Mouse (Mus musculus) intestine, embryonic 16.5 days (tissue): ENCODE results near the gene Kcnk4. TPM values are rescaled to one million over a fixed set of nuclear protein-coding genes. Genes with fewer than 3 reads are reported as not detected.
A peak's percentile ranks its signal among the peaks of the same experiment; 100 is the strongest.
"Not testable (repeated sequence)": the region's sequence is repeated elsewhere in the genome, so short reads cannot be mapped to it uniquely, and the experiment has no call there.

ENCODE experiments used
- ATAC-seq: fragments of 200-750 bp; cut with Nextera tagmentation; 2 replicates; pipeline ENCODE4 v1.8.0; 2017; ENCODE audit warnings: moderate TSS enrichment, moderate library complexity
- H3K27ac ChIP-seq: fragments of 300-500 bp; sonication (generic); 2 replicates; pipeline ENCODE4 v1.5.1; 2014; ENCODE audit warnings: mild to moderate bottlenecking, low read length
- H3K27me3 ChIP-seq: fragments of 300-500 bp; sonication (generic); replicated peaks from 2 replicates; pipeline ENCODE4 v1.6.1; 2014; ENCODE audit warnings: low read length, control low read depth, mixed read lengths; ENCODE audit not compliant: control insufficient read depth, insufficient read depth
- H3K36me3 ChIP-seq: fragments of 300-500 bp; sonication (generic); 2 replicates; pipeline ENCODE4 v1.6.1; 2014; ENCODE audit warnings: low read length, control low read depth; ENCODE audit not compliant: control insufficient read depth, insufficient read depth
- H3K4me1 ChIP-seq: fragments of 300-500 bp; sonication (generic); 2 replicates; pipeline ENCODE4 v1.6.1; 2014; ENCODE audit warnings: low read length, control low read depth, mixed read lengths; ENCODE audit not compliant: control insufficient read depth, insufficient read depth
- H3K4me2 ChIP-seq: fragments of 300-500 bp; sonication (generic); 2 replicates; pipeline ENCODE4 v1.6.1; 2014; ENCODE audit warnings: low read depth, low read length, control low read depth
- H3K4me3 ChIP-seq: fragments of 300-500 bp; sonication (generic); 2 replicates; pipeline ENCODE4 v1.5.1; 2014; ENCODE audit warnings: mild to moderate bottlenecking, low read length
- H3K9ac ChIP-seq: fragments of 300-500 bp; sonication (generic); 2 replicates; pipeline ENCODE4 v1.6.1; 2014; ENCODE audit warnings: low read depth, low read length
- H3K9me3 ChIP-seq: fragments of 300-500 bp; sonication (generic); 2 replicates; pipeline ENCODE4 v1.6.1; 2016; ENCODE audit warnings: low read length, control low read depth; ENCODE audit not compliant: control insufficient read depth
- WGBS: fragments of 180-500 bp; shearing (Covaris S2); extraction: QIAGEN DNeasy Blood & Tissue Kit; methylation state at CpG from one replicate; pipeline ENCODE4 v1.1.7; 2014; 5-methylcytosine and 5-hydroxymethylcytosine counted together
- polyA plus RNA-seq: library from polyadenylated mRNA; unstranded; fragments of >200 nt; fragmentation: Nextera tagmentation; extraction: Ambion mirVana; gene quantifications from 2 replicates; pipeline ENCODE4 v1.2.1, GENCODE M21; 2015

Kcnk4 gene
- polyA plus RNA-seq, 1 experiment from 2014 or later = 0.48 TPM

DNA sequence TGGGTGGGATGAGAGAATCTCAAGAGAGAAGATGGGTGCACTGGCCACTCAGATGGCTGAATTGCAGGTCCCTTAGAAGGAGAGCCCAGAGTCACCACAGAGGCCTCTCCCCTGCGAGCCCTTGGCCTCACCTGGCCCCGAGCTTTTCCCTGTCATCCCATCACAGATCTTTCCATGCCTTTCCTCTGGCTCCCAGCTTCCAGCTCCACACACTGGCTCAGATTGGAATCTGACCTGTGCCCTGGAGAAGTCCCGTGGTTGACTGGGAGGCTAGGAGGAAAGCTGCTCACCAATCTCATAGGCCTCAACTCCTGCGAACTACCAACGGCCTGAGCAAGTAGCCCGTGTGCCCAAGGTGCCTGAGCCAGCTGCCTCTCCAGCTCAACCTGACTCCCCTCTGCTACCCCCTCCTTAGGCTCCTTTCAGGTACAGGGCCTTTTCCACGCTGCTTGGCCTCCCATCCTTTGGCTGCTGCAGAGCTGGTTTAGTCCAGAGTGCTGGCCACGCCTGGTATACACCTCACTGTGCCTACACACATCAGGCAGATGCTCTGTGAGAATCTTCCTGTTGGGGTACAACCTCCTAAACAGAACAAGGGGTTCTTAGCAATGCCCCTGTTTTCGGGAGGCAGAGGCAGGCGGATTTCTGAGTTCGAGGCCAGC is 28.7 kb downstream of the Kcnk4 start:
- Histone ChIP-seq H3K4me3 (no peak overlapping the region), H3K27me3 (no peaks in the 10 kb centered on the region), H3K36me3 (peaks cover 6% of the 10 kb centered on the region; the same call in 1 of the 2 replicates), H3K4me1 (peaks cover 7% of the 10 kb centered on the region), H3K9ac (no peak overlapping the region), H3K4me2 (no peak overlapping the region), H3K9me3 (no peaks in the 10 kb centered on the region), H3K27ac (no peak overlapping the region)
- no peak for ATAC-seq
- WGBS = 91% methylated on average over 11 of the region's 11 CpGs

DNA sequence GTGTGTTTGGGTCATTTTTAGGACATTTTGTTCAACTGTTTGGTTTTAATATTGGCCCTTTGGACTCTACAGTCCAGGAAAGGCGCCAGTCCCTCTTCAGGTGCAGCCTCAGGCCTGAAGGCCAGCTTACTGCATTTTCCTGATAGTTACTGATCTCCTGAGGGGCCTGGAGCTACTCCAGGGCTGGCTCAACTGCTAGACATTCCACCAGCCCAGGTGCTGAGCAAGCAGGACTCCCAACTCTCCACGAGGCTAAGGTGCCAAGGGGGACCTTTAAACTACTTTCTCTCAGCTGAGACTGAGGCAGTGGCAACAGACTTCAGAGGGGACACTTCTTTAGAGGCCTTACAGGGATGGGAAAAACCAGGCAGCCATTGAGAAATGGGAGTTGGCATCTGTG is 29.5 kb downstream of the Kcnk4 start:
- no peak overlapping the region for H3K9ac ChIP-seq
- no peak overlapping the region for H3K4me2 ChIP-seq
- H3K4me1 ChIP-seq = peaks cover 7% of the 10 kb centered on the region
- H3K9me3 ChIP-seq = no peaks in the 10 kb centered on the region
- 78% methylated on average over 2 of the region's 2 CpGs for WGBS
- no peak for ATAC-seq
- no peak overlapping the region for H3K4me3 ChIP-seq
- H3K27ac ChIP-seq = no peak overlapping the region
- peaks cover 6% of the 10 kb centered on the region; the same call in 1 of the 2 replicates for H3K36me3 ChIP-seq
- H3K27me3 ChIP-seq = no peaks in the 10 kb centered on the region

DNA sequence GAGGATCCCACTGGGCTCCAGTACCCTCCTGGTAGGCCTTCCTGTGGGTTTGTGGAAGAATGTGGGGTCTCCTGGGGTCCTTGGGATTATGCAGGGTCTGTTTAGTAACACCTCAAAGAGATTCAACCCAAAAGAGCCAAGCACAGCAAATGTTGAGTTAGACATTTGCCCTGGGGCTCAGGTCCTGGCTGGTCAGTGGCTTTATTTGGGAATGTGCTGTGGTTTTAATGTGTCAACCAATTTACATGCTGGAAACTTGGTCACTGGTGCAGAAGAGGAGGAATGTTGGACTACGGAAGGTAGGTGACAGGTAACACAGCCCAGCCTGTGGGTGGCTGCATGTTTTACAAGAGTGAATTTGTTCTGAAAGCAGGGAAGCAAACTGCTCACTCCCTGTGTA is 31.3 kb downstream of the Kcnk4 start:
- 86% methylated on average over 1 of the region's 1 CpGs for WGBS
- Histone ChIP-seq H3K36me3 (peaks cover 6% of the 10 kb centered on the region; the same call in 1 of the 2 replicates), H3K9ac (no peak overlapping the region), H3K4me3 (no peak overlapping the region), H3K4me1 (0 out of 2 replicates have a peak, but pooled peaks cover 2% of the 10 kb centered on the region), H3K9me3 (no peaks in the 10 kb centered on the region), H3K27me3 (no peaks in the 10 kb centered on the region), H3K4me2 (no peak overlapping the region), H3K27ac (no peak overlapping the region)
- ATAC-seq = no peak

DNA sequence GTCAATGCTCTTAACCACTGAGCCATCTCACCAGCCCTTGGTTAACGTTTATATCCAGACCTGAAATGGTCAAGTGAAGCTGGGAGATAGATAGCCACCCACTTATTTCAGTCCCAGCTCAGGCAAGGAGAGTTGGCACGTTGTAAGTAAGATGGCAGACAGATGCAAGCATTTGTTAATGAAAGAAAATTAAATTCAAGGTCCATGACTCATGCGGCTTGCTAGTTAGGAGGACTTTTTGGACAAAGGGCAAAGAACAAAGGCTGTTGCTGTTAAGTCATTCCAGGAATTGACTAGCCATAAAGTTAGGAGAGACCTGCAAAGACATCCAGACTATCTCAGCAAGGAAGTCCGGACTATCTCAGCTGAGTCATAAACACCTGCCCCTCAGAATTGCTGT is 34.7 kb downstream of the Kcnk4 start:
- no peak overlapping the region for H3K4me2 ChIP-seq
- no peak overlapping the region for H3K9ac ChIP-seq
- no peak overlapping the region for H3K4me3 ChIP-seq
- no peak for ATAC-seq
- H3K27ac ChIP-seq = no peak overlapping the region
- H3K27me3 ChIP-seq = no peaks in the 10 kb centered on the region
- H3K9me3 ChIP-seq = no peaks in the 10 kb centered on the region
- no peaks in the 10 kb centered on the region for H3K4me1 ChIP-seq
- WGBS = 71% methylated on average over 4 of the region's 4 CpGs
- 0 out of 2 replicates have a peak, but pooled peaks cover 3% of the 10 kb centered on the region for H3K36me3 ChIP-seq

DNA sequence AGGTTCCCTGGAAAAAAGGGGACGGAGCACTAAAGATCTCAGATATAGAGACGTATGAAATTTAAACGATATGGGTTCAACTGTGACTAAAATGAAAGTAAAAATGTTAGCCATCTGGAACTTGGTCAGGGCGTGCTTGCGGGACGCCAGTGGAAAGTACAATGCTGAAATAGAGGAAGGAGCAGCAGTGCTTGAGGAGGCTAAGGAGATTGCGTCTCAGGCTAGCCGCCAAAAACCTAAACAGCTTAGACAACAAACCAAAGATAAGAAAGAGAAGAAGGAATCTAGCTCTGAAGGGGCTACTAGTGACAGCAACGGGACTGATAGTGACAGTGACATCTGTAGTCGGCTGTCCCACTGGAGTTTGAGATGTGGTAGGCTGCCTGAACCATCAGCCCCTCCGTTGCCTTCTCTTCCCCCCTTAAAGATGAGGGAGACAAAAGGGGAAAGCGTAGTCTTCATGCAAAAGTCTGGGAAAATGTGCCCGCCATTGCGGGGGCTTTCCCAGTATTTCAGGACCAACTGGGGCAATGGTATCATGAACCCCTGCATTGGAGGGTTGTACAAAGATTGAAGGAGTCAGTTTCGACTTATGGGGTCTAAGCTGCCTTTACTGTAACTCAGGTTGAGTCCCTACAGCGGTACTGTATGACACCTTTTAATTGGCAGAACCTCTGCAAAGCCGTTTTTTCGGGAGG is 38.6 kb downstream of the Kcnk4 start:
- H3K4me2 ChIP-seq, H3K4me1 ChIP-seq, H3K9me3 ChIP-seq, ATAC-seq, H3K9ac ChIP-seq, H3K27me3 ChIP-seq, H3K27ac ChIP-seq, H3K36me3 ChIP-seq, H3K4me3 ChIP-seq: not testable (repeated sequence)
- WGBS = 86% methylated on average over 18 of the region's 18 CpGs

DNA sequence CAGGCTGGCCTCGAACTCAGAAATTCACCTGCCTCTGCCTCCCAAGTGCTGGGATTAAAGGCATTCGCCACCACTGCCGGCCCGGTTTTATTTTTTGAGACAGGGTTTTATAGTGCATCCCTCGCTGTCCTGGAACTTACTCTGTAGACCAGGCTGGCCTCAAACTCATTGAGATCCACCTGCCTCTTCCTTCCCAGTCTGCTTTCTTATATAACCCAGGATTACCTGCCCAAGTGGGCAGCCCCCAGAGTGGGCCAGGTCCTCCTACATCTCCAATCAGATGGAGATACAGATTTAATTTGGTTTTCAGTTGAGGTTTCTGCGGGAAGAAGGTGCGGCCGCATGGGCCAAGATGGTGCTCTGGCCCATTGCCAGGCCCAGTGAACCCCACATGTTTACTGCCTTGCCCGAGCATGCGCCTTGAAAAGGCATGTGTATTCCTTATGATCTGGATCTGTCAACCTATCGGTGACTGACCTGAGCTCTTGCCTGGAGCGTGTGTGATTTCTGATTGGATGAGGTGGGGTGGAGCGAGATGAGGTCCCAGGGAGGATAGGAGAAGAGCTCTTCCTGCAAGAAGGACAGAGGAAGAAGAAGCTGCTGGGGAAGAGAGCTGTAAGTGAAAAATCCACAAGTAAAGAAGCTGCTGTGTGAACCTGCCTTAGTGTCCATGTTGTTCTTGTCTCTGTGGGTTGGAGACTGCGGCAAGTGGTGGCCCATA is 40.4 kb downstream of the Kcnk4 start:
- no peak overlapping the region for H3K9ac ChIP-seq
- ATAC-seq = no peak
- H3K36me3 ChIP-seq = no peaks in the 10 kb centered on the region
- no peaks in the 10 kb centered on the region for H3K27me3 ChIP-seq
- H3K4me3 ChIP-seq = no peak overlapping the region
- no peak overlapping the region for H3K4me2 ChIP-seq
- peaks cover 2% of the 10 kb centered on the region for H3K4me1 ChIP-seq
- H3K9me3 ChIP-seq = no peaks in the 10 kb centered on the region
- WGBS = 91% methylated on average over 14 of the region's 14 CpGs
- no peak overlapping the region for H3K27ac ChIP-seq

DNA sequence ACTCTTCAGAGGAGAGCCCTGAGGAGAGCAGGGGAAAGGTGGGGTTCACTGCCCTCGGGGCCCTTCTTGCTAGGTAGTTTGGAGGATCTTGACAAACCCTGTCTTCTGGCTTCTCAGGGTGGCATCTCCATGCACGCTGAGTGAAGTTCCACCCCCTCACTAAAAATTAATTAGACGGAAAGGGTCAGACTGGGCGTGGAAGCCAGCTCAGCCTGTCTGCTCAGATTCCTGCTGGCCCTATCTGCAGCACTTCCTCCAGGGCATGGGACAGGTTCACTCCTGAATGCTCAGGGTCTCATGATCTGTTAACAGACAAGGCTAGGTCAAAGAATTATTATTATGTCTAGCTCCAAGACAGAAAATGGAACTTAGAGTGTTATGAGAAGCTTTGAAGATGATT is 41.8 kb downstream of the Kcnk4 start:
- Histone ChIP-seq H3K36me3 (no peaks in the 10 kb centered on the region), H3K9ac (no peak overlapping the region), H3K27ac (no peak overlapping the region), H3K4me2 (no peak overlapping the region), H3K9me3 (no peaks in the 10 kb centered on the region), H3K4me1 (peaks cover 2% of the 10 kb centered on the region), H3K4me3 (no peak overlapping the region), H3K27me3 (no peaks in the 10 kb centered on the region)
- peak; percentile 69; the same call in 1 of the 2 replicates for ATAC-seq
- 56% methylated on average over 4 of the region's 4 CpGs for WGBS

DNA sequence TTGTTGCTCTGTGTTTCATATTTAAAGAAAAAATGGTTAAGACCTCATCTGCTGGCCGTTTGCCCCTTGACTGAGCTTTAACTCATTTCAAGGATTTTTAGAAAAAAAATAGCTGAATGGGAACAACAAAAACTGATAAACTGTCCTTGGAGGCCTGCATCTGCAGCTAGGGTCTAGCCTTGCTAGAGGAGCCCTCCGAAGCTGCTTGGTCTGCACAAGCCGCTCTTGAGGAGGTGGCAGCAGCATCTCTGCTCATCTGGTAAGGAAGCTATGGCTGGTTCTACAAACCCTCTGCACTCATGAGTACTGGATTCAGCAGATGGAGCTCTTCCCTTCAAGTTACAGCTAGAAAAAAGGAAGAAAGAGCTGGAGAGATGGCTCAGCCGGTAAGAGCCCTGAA is 56.4 kb downstream of the Kcnk4 start:
- Histone ChIP-seq H3K4me3 (no peak overlapping the region), H3K27ac (no peak overlapping the region), H3K36me3 (no peaks in the 10 kb centered on the region), H3K9ac (no peak overlapping the region), H3K4me1 (no peaks in the 10 kb centered on the region), H3K4me2 (no peak overlapping the region), H3K9me3 (peaks cover 3% of the 10 kb centered on the region; the same call in 1 of the 2 replicates), H3K27me3 (no peaks in the 10 kb centered on the region)
- WGBS = 87% methylated on average over 4 of the region's 4 CpGs
- no peak for ATAC-seq

DNA sequence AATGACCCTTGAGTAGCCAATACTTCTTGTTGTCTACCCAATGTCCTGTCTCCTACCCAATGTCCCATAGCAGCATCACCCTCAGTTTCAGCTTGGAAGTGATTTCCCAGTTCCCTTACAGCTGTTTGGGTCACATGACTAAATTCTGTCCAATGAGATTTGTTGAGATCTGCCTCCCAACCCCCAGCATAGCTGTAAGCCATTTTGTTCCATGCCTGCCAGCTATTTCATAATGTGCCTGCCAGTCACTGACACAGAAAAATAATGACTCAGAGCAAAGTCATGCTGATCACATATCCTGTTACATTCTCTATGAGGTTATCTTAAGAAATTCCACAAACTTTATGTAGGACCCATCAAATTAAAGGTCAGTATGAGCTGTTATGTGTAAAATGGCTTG is 57.5 kb downstream of the Kcnk4 start:
- Histone ChIP-seq H3K4me2 (no peak overlapping the region), H3K9me3 (peaks cover 3% of the 10 kb centered on the region; the same call in 1 of the 2 replicates), H3K9ac (no peak overlapping the region), H3K4me1 (no peaks in the 10 kb centered on the region), H3K4me3 (no peak overlapping the region), H3K27me3 (no peaks in the 10 kb centered on the region), H3K36me3 (no peaks in the 10 kb centered on the region), H3K27ac (no peak overlapping the region)
- ATAC-seq = no peak
